Mouse (Mus musculus) embryonic facial prominence, embryonic 10.5 days (tissue): ENCODE results near the gene Vmn1r199. TPM values are rescaled to one million over a fixed set of nuclear protein-coding genes. Genes with fewer than 3 reads are reported as not detected.
"Not testable (repeated sequence)": the region's sequence is repeated elsewhere in the genome, so short reads cannot be mapped to it uniquely, and the experiment has no call there.

Experiments used
- DNase-seq: peaks from one replicate; pipeline ENCODE4 v3.0.0-alpha.2; 2017; ENCODE audit warnings: low spot score
- H3K27ac ChIP-seq: fragments of 300-500 bp; sonication (generic); replicated peaks from 2 replicates; pipeline ENCODE4 v1.5.1; 2016; ENCODE audit warnings: mild to moderate bottlenecking
- H3K27me3 ChIP-seq: fragments of 300-500 bp; sonication (generic); replicated peaks from 2 replicates; pipeline ENCODE4 v1.6.1; 2016; ENCODE audit warnings: low read depth, mild to moderate bottlenecking; ENCODE audit not compliant: poor library complexity, severe bottlenecking
- H3K36me3 ChIP-seq: fragments of 300-500 bp; sonication (generic); replicated peaks from 2 replicates; pipeline ENCODE4 v1.6.1; 2016; ENCODE audit warnings: mild to moderate bottlenecking, moderate library complexity
- H3K4me1 ChIP-seq: fragments of 300-500 bp; sonication (generic); 2 replicates; pipeline ENCODE4 v1.6.1; 2016
- H3K4me3 ChIP-seq: fragments of 300-500 bp; sonication (generic); 2 replicates; pipeline ENCODE4 v1.5.1; 2016; ENCODE audit warnings: mild to moderate bottlenecking, moderate library complexity
- H3K9me3 ChIP-seq: fragments of 300-500 bp; sonication (generic); 2 replicates; pipeline ENCODE4 v1.6.1; 2016; ENCODE audit warnings: mild to moderate bottlenecking
- WGBS: fragments of 180-500 bp; shearing (Covaris S2); methylation state at CpG from one replicate; pipeline ENCODE4 v1.1.7; 2016; 5-methylcytosine and 5-hydroxymethylcytosine counted together
- polyA plus RNA-seq: library from polyadenylated mRNA; unstranded; fragments of >200 nt; fragmentation: Nextera tagmentation; extraction: Ambion mirVana; gene quantifications from 2 replicates; pipeline ENCODE4 v1.2.1, GENCODE M21; 2016

The Vmn1r199 gene
- not detected in 2 replicates for polyA plus RNA-seq

GRCm38 (mm10) chr13:22379518-22379917 lies at the start of gene Vmn1r199:
Gene Vmn1r199 (plus strand): TSS chr13:22379818.
- Histone ChIP-seq H3K27me3 (no peaks in the 10 kb centered on the region), H3K9me3 (no peaks in the 10 kb centered on the region), H3K27ac (no peak within 1 kb of the TSS), H3K4me1 (no peaks in the 10 kb centered on the region), H3K36me3 (no peaks in the 10 kb centered on the region), H3K4me3 (no peak within 1 kb of the TSS)
- WGBS = 74% methylated on average over 2 of the region's 2 CpGs
- DNase-seq = no peak

DNA sequence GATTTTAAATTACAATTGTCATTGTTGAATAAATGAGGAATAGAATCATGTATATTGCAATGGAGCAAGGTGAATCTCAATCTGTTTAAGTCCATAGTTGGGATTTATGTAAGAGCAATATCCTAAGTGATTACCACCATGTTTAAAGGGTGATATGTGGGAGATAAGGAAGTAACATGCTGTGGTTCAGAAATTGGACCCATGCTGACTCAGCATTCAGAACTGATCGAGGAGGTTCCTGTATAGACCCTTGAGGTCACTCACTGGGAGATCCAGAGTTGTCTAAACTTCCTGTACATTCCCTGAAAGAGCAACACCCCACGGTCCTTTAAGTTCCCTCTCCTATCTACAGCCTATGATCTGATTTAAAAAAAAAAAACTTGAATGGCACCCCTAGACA lies 46.3 kb upstream of the Vmn1r199 start:
- 75% methylated on average over 2 of the region's 2 CpGs for WGBS
- DNase-seq = no peak
- H3K9me3 ChIP-seq = no peaks in the 10 kb centered on the region
- H3K36me3 ChIP-seq = no peaks in the 10 kb centered on the region
- H3K27ac ChIP-seq = no peak overlapping the region
- H3K4me3 ChIP-seq = no peak overlapping the region
- H3K27me3 ChIP-seq = no peaks in the 10 kb centered on the region
- H3K4me1 ChIP-seq = no peaks in the 10 kb centered on the region

DNA sequence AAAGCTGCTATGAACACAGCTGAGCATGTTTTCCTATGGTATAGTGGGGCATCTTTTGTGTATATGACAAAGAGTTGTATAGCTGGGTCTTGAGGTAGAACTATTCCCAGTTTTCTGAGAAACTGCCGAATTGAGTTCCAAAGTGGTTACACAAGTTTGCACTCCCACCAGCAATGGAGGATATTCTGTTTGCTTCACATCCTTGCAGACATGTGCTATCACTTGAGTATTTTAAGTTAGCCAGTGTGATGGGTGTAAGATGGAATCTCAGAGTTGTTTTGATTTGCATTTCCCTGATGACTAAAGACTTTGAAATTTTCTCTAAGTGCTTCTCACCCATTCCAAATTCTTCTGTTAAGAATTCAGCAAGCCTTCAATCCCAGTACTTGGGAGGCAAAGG lies 44.1 kb upstream of the Vmn1r199 start:
- 87% methylated on average over 1 of the region's 1 CpGs for WGBS
- no peaks in the 10 kb centered on the region for H3K36me3 ChIP-seq
- DNase-seq = no peak

GRCm38 (mm10) chr13:22350064-22350463 lies 29.6 kb upstream of the Vmn1r199 start, which contains the start of gene Vmn1r198:
Gene Vmn1r198 (plus strand): TSS chr13:22350364.
- WGBS = 38% methylated on average over 1 of the region's 1 CpGs
- Histone ChIP-seq H3K27me3 (no peaks in the 10 kb centered on the region), H3K9me3 (no peaks in the 10 kb centered on the region), H3K4me1 (no peaks in the 10 kb centered on the region), H3K4me3 (no peak within 1 kb of the TSS), H3K27ac (no peak within 1 kb of the TSS), H3K36me3 (no peaks in the 10 kb centered on the region)
- DNase-seq = no peak

More for the DNA sequence above, 44.1 kb upstream of the Vmn1r199 start:
- H3K4me1 ChIP-seq = no peaks in the 10 kb centered on the region
- no peak overlapping the region for H3K27ac ChIP-seq
- no peak overlapping the region for H3K4me3 ChIP-seq
- H3K27me3 ChIP-seq = no peaks in the 10 kb centered on the region
- no peaks in the 10 kb centered on the region for H3K9me3 ChIP-seq

- WGBS = 86% methylated on average over 1 of the region's 1 CpGs
- Histone ChIP-seq H3K36me3 (no peaks in the 10 kb centered on the region), H3K9me3 (no peaks in the 10 kb centered on the region), H3K27me3 (no peaks in the 10 kb centered on the region), H3K4me1 (no peaks in the 10 kb centered on the region), H3K4me3 (no peak overlapping the region), H3K27ac (no peak overlapping the region)
- DNase-seq = no peak
Measured at GRCm38 (mm10) chr13:22350813-22351212, 28.8 kb upstream of the Vmn1r199 start.

GRCm38 (mm10) chr13:22381128-22381527 lies 1.5 kb downstream of the Vmn1r199 start:
- not testable (repeated sequence) for H3K4me1 ChIP-seq, H3K36me3 ChIP-seq, H3K4me3 ChIP-seq, H3K27me3 ChIP-seq, DNase-seq, H3K9me3 ChIP-seq, H3K27ac ChIP-seq
- 78% methylated on average over 3 of the region's 3 CpGs for WGBS

- Histone ChIP-seq H3K36me3 (no peaks in the 10 kb centered on the region), H3K27me3 (no peaks in the 10 kb centered on the region), H3K9me3 (no peaks in the 10 kb centered on the region), H3K27ac (no peak overlapping the region), H3K4me3 (no peak overlapping the region), H3K4me1 (no peaks in the 10 kb centered on the region)
- 82% methylated on average over 3 of the region's 3 CpGs for WGBS
- DNase-seq = no peak
Measured at GRCm38 (mm10) chr13:22383401-22383800, 3.8 kb downstream of the Vmn1r199 start.

GRCm38 (mm10) chr13:22387050-22387449 lies 7.4 kb downstream of the Vmn1r199 start:
- no peaks in the 10 kb centered on the region for H3K36me3 ChIP-seq
- WGBS = 89% methylated on average over 1 of the region's 1 CpGs
- no peaks in the 10 kb centered on the region for H3K27me3 ChIP-seq
- no peaks in the 10 kb centered on the region for H3K9me3 ChIP-seq
- no peak overlapping the region for H3K4me3 ChIP-seq
- no peak overlapping the region for H3K27ac ChIP-seq
- DNase-seq = no peak
- peaks cover 8% of the 10 kb centered on the region for H3K4me1 ChIP-seq

DNA sequence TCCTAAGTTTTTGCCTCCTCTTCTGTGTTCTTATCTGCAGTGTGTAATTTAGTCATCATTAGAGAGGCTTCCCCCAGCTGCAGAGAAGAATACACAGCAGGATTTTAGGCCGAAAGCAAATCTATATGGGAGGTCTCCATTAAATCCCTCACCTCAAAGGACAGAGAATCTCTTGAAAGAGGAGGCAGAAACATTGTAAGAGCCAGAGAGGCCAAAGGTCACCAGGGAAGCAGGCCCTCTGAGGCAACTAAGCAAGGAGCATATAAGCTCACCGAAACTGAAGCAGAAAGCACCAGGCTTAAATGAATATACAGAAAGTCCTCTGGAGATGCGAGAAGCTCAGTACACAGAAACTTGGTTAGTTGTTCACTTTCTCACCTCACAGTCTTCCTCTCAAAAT lies 10.5 kb downstream of the Vmn1r199 start, which contains the start of gene Vmn1r200:
Gene Vmn1r200 (plus strand): TSS at position 301 of the 400 bp plus-strand sequence.
- Histone ChIP-seq H3K27ac (no peak within 1 kb of the TSS), H3K4me1 (peaks cover 8% of the 10 kb centered on the region), H3K4me3 (no peak within 1 kb of the TSS), H3K27me3 (no peaks in the 10 kb centered on the region), H3K36me3 (no peaks in the 10 kb centered on the region), H3K9me3 (no peaks in the 10 kb centered on the region)
- whole genome bisulfite sequencing = 17% methylated on average over 3 of the region's 3 CpGs
- DNase-seq = peak; percentile 25

DNA sequence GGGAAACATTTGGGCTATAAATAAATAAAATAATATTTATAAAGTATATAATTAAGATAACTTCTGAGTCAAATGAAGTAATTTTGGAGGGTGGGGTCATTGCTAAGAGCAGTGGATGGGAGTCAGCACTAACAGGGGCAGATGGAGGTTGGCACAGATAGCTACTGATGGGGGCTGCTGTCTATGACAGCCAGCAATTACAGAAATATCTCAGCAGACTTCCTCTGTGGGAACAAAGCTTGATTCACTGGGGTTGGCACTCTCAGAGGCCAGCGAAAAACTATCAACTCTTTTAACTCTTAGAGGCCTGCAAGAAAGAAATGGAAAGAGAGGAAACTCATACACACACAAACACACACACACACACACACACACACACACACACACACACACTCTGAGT lies 23.4 kb downstream of the Vmn1r199 start:
- no peaks in the 10 kb centered on the region for H3K36me3 ChIP-seq
- WGBS = 64% methylated on average over 1 of the region's 1 CpGs
- H3K27ac ChIP-seq = no peak overlapping the region
- no peak overlapping the region for H3K4me3 ChIP-seq
- no peaks in the 10 kb centered on the region for H3K27me3 ChIP-seq
- no peaks in the 10 kb centered on the region for H3K4me1 ChIP-seq
- peaks cover 24% of the 10 kb centered on the region for H3K9me3 ChIP-seq
- DNase-seq = no peak

Other genes with a start within 250 kb of the Vmn1r199 start
- gene Vmn1r191, start 195.8 kb upstream of the Vmn1r199 start, polyA plus RNA-seq = not detected in 2 replicates
- not detected in 2 replicates for gene Vmn1r192, start 188.7 kb upstream of the Vmn1r199 start, polyA plus RNA-seq
- gene Vmn1r193, start 156.7 kb upstream of the Vmn1r199 start, polyA plus RNA-seq = not detected in 2 replicates
- not detected in 2 replicates for gene Vmn1r194, start 135.6 kb upstream of the Vmn1r199 start, polyA plus RNA-seq
- gene Vmn1r195, start 109.3 kb upstream of the Vmn1r199 start, polyA plus RNA-seq = not detected in 2 replicates
- gene Vmn1r196, start 89.9 kb upstream of the Vmn1r199 start, polyA plus RNA-seq = not detected in 2 replicates
- gene Vmn1r197, start 55.2 kb upstream of the Vmn1r199 start, polyA plus RNA-seq = not detected in 2 replicates
- gene Vmn1r198, start 29.5 kb upstream of the Vmn1r199 start, polyA plus RNA-seq = not detected in 2 replicates
- not detected in 2 replicates for gene Vmn1r200, start 10.6 kb downstream of the Vmn1r199 start, polyA plus RNA-seq
- not detected in 2 replicates for gene Vmn1r201, start 92.1 kb downstream of the Vmn1r199 start, polyA plus RNA-seq
- gene Vmn1r202, start 125.6 kb downstream of the Vmn1r199 start, polyA plus RNA-seq = 0.02 TPM in 1 of 2 replicates, not detected in the other
- gene Vmn1r203, start 138.3 kb downstream of the Vmn1r199 start, polyA plus RNA-seq = not detected in 2 replicates
- not detected in 2 replicates for gene Vmn1r204, start 173.4 kb downstream of the Vmn1r199 start, polyA plus RNA-seq
- not detected in 2 replicates for gene Vmn1r205, start 213.2 kb downstream of the Vmn1r199 start, polyA plus RNA-seq
- not detected in 2 replicates for gene Vmn1r206, start 244.4 kb downstream of the Vmn1r199 start, polyA plus RNA-seq